Mouse (Mus musculus) small intestine, adult 2 months (tissue): ENCODE measurements around the gene Zfp617. TPM values are rescaled to one million over a fixed set of nuclear protein-coding genes. Genes with fewer than 3 reads are reported as not detected.

Experiments
- H3K27ac ChIP-seq: fragments of 200-500 bp; 2 replicates; pipeline ENCODE4 v1.5.1; 2012; ENCODE audit warnings: low read depth, low read length, control low read depth, inconsistent platforms; ENCODE audit not compliant: insufficient read depth
- H3K27me3 ChIP-seq: fragments of 200-500 bp; 2 replicates; pipeline ENCODE4 v1.6.1; 2012; ENCODE audit warnings: mild to moderate bottlenecking, moderate library complexity, low read length, inconsistent platforms; ENCODE audit not compliant: control insufficient read depth, insufficient read depth
- H3K36me3 ChIP-seq: fragments of 200-500 bp; 2 replicates; pipeline ENCODE4 v1.6.1; 2012; ENCODE audit warnings: mild to moderate bottlenecking, low read length, control low read depth, inconsistent platforms; ENCODE audit not compliant: control insufficient read depth, insufficient read depth
- H3K4me1 ChIP-seq: fragments of 200-500 bp; 2 replicates; pipeline ENCODE4 v1.6.1; 2012; ENCODE audit warnings: low read length, inconsistent platforms, mixed read lengths; ENCODE audit not compliant: control insufficient read depth, insufficient read depth, insufficient read length
- H3K4me3 ChIP-seq: fragments of 200-500 bp; 2 replicates; pipeline ENCODE4 v1.5.1; 2012; ENCODE audit warnings: low read depth, mild to moderate bottlenecking, control low read depth, inconsistent platforms, low read length, moderate library complexity
- CTCF ChIP-seq: fragments of 200-500 bp; IDR thresholded peaks from 2 replicates; pipeline ENCODE4 v1.5.1; 2012; ENCODE audit warnings: low read depth, mild to moderate bottlenecking, control low read depth, inconsistent platforms, low read length, moderate library complexity, mixed read lengths; ENCODE audit not compliant: insufficient replicate concordance, insufficient read length; ENCODE audit errors: extremely low read depth
- POLR2A ChIP-seq: fragments of 200-500 bp; IDR thresholded peaks from 2 replicates; pipeline ENCODE4 v1.6.1; 2012; ENCODE audit warnings: low read depth, mild to moderate bottlenecking, control low read depth, inconsistent platforms, low read length, moderate library complexity
- WGBS: fragments of 180-500 bp; shearing (Covaris S2); methylation state at CpG from one replicate; pipeline ENCODE4 v1.1.7; 2018; 5-methylcytosine and 5-hydroxymethylcytosine counted together
- polyA plus RNA-seq: library from polyadenylated mRNA; depleted of rRNA; stranded (reverse); fragments of >200 nt; gene quantifications from 2 replicates; pipeline ENCODE4 v1.2.3, GENCODE M21; 2012; rRNA removed

Zfp617 gene
- polyA plus RNA-seq, 1 experiment = 0.94 TPM

GRCm38 (mm10) chr8:71968100-71968499, 59.7 kb downstream of the Zfp617 start:
- WGBS = 95% methylated on average over 6 of the region's 6 CpGs
- H3K36me3 ChIP-seq = peaks cover 25% of the 10 kb centered on the region
- no peaks in the 10 kb centered on the region for H3K27me3 ChIP-seq
- H3K4me3 ChIP-seq = no peak overlapping the region
- no peak overlapping the region for H3K27ac ChIP-seq
- no peak for TF ChIP-seq POLR2A
- no peak for TF ChIP-seq CTCF
- H3K4me1 ChIP-seq = no peaks in the 10 kb centered on the region

DNA sequence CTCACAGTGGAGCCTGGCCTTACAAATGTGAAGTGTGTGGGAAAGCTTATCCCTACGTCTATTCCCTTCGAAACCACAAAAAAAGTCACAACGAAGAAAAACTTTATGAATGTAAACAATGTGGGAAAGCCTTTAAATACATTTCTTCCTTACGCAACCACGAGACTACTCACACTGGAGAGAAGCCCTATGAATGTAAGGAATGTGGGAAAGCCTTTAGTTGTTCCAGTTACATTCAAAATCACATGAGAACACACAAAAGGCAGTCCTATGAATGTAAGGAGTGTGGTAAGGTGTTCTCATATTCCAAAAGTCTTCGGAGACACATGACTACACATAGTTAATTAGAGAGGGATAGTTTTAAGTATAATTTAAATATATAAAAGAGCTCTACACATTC, 60.2 kb downstream of the Zfp617 start:
- no peak overlapping the region for H3K4me3 ChIP-seq
- no peak overlapping the region for H3K27ac ChIP-seq
- H3K36me3 ChIP-seq = peaks cover 25% of the 10 kb centered on the region
- TF ChIP-seq CTCF = no peak
- TF ChIP-seq POLR2A = no peak
- WGBS = 88% methylated on average over 6 of the region's 6 CpGs
- H3K27me3 ChIP-seq = no peaks in the 10 kb centered on the region
- no peaks in the 10 kb centered on the region; the same call in 1 of the 2 replicates for H3K4me1 ChIP-seq

GRCm38 (mm10) chr8:71971945-71972344, 63.5 kb downstream of the Zfp617 start:
- H3K36me3 ChIP-seq = peaks cover 13% of the 10 kb centered on the region
- no peaks in the 10 kb centered on the region for H3K27me3 ChIP-seq
- TF ChIP-seq CTCF (no peak), POLR2A (no peak)
- no peak overlapping the region for H3K4me3 ChIP-seq
- 63% methylated on average over 1 of the region's 1 CpGs for WGBS
- H3K4me1 ChIP-seq = no peaks in the 10 kb centered on the region; the same call in 1 of the 2 replicates
- H3K27ac ChIP-seq = no peak overlapping the region

- Histone ChIP-seq H3K27ac (no peak overlapping the region), H3K4me3 (no peak overlapping the region), H3K36me3 (0 out of 2 replicates have a peak, but pooled peaks cover 2% of the 10 kb centered on the region), H3K27me3 (no peaks in the 10 kb centered on the region), H3K4me1 (no peaks in the 10 kb centered on the region; the same call in 1 of the 2 replicates)
- TF ChIP-seq POLR2A (no peak), CTCF (no peak)
- 85% methylated on average over 3 of the region's 3 CpGs for WGBS
Measured at GRCm38 (mm10) chr8:71974211-71974610, 65.8 kb downstream of the Zfp617 start.

- no peak overlapping the region for H3K4me3 ChIP-seq
- H3K27ac ChIP-seq = no peak overlapping the region
- no peaks in the 10 kb centered on the region for H3K36me3 ChIP-seq
- no peak for TF ChIP-seq CTCF
- TF ChIP-seq POLR2A = no peak
- H3K27me3 ChIP-seq = no peaks in the 10 kb centered on the region
- 18% methylated on average over 2 of the region's 2 CpGs for WGBS
- H3K4me1 ChIP-seq = no peaks in the 10 kb centered on the region; the same call in 1 of the 2 replicates
Measured at GRCm38 (mm10) chr8:71981032-71981431, 72.6 kb downstream of the Zfp617 start.

GRCm38 (mm10) chr8:71981456-71981855, 73.0 kb downstream of the Zfp617 start:
- 48% methylated on average over 4 of the region's 4 CpGs for WGBS
- Histone ChIP-seq H3K36me3 (no peaks in the 10 kb centered on the region), H3K4me1 (no peaks in the 10 kb centered on the region; the same call in 1 of the 2 replicates), H3K4me3 (no peak overlapping the region), H3K27ac (no peak overlapping the region), H3K27me3 (no peaks in the 10 kb centered on the region)
- TF ChIP-seq POLR2A (no peak), CTCF (no peak)

Other genes with a start within 250 kb of the Zfp617 start
- 1.6 TPM in 2 replicates for gene Unc13a, start 236.9 kb upstream of the Zfp617 start, polyA plus RNA-seq
- gene Jak3, start 232.3 kb upstream of the Zfp617 start, polyA plus RNA-seq = 14.3 and 20.3 TPM in 2 replicates
- gene Insl3, start 219.4 kb upstream of the Zfp617 start, polyA plus RNA-seq = 9.1 and 30.2 TPM in 2 replicates
- gene B3gnt3, start 206.8 kb upstream of the Zfp617 start, polyA plus RNA-seq = 180 and 195 TPM in 2 replicates
- 11.9 and 20.1 TPM in 2 replicates for gene Fcho1, start 182.9 kb upstream of the Zfp617 start, polyA plus RNA-seq
- gene Zfp709, start 26.6 kb upstream of the Zfp617 start, polyA plus RNA-seq = 0.01 and 0.18 TPM in 2 replicates
- 0.08 TPM in 1 of 2 replicates, not detected in the other for gene Zfp882, start within 50 bp of the Zfp617 start, polyA plus RNA-seq
- 1.2 and 1.9 TPM in 2 replicates for gene Zfp961, start 42.4 kb downstream of the Zfp617 start, polyA plus RNA-seq
- 7.9 and 8.8 TPM in 2 replicates for gene Cyp4f18, start 101.0 kb downstream of the Zfp617 start, polyA plus RNA-seq
- not detected in 2 replicates for gene Olfr372, start 132.6 kb downstream of the Zfp617 start, polyA plus RNA-seq
- gene Olfr373, start 174.5 kb downstream of the Zfp617 start, polyA plus RNA-seq = not detected in 2 replicates
- gene Olfr374, start 198.4 kb downstream of the Zfp617 start, polyA plus RNA-seq = not detected in 2 replicates
- gene Tpm4, start 226.3 kb downstream of the Zfp617 start, polyA plus RNA-seq = 19.1 and 27.3 TPM in 2 replicates